Mouse (Mus musculus) bone marrow, adult 2 months (tissue): ENCODE data around the gene Cd8a.

Experiments used
- CTCF ChIP-seq: fragments of 200-500 bp; IDR thresholded peaks from 2 replicates; pipeline ENCODE4 v1.5.1; 2011; ENCODE audit warnings: low read length, control low read depth; ENCODE audit not compliant: control insufficient read depth, insufficient read depth
- POLR2A ChIP-seq: fragments of 200-500 bp; IDR thresholded peaks from 2 replicates; pipeline ENCODE4 v1.6.1; 2011; ENCODE audit warnings: low read depth, mild to moderate bottlenecking, control low read depth, low read length, borderline replicate concordance; ENCODE audit not compliant: control insufficient read depth

DNA sequence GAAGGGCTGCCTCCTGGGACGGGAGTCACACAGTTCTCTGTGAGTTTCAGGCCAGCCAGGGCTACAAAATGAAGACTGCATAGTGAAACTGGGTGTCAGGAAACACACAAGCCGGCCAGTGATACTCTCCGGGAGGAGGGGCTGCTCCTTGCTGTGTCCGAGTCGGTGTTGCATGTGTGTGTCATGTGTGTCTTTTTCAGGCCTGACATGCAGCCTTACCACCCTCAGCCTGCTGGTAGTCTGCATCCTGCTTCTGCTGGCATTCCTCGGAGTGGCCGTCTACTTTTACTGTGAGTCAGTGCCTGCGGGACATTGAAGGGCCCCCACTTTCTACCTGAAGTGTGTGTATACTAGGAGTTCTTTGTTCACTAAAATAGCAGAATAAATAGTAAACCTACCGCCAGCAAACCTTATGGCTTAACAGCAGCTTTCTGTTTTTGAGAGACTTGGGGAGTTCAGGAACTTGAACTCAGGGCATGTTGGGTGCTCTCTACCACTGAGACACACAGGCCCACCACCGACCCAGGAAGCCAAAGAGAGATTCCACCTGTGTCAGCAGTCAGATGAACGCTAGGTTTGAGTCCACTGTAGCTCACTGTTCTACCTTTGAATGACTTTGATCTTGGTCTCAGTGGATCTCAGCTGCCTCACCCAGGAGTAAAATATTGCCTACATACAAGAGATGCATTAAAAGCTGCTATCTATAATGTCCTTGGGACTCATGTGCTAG lies 40.8 kb upstream of the Cd8a start:
- TF ChIP-seq CTCF (no peak), POLR2A (no peak)
